Mouse (Mus musculus): Measurements from ENCODE around the gene Smpx.

The Smpx gene

GRCm38 (mm10) chrX:157698862-157699261, at the start of gene Smpx:
Smpx (plus strand) TSS chrX:157698910.
- in situ Hi-C loops (cut with MboI, MseI) = no loop called here

GRCm38 (mm10) chrX:157655047-157655446, 43.7 kb upstream of the Smpx start:
- in situ Hi-C loops (cut with MboI, MseI) = no loop called here

- in situ Hi-C loops (cut with MboI, MseI) = no loop called here
These were observed 41.4 kb upstream of the Smpx start for GRCm38 (mm10) chrX:157657356-157657755.

- in situ Hi-C loops (cut with MboI, MseI) = no loop called here
These were observed 26.9 kb upstream of the Smpx start for GRCm38 (mm10) chrX:157671820-157672219.

GRCm38 (mm10) chrX:157674667-157675350, 23.9 kb upstream of the Smpx start:
- in situ Hi-C loops (cut with MboI, MseI) = no loop called here

- in situ Hi-C loops (cut with MboI, MseI) = no loop called here
These were observed 7.5 kb upstream of the Smpx start for GRCm38 (mm10) chrX:157691186-157691585.

- in situ Hi-C loops (cut with MboI, MseI) = no loop called here
These were observed 1.0 kb upstream of the Smpx start for GRCm38 (mm10) chrX:157697591-157698135.

DNA sequence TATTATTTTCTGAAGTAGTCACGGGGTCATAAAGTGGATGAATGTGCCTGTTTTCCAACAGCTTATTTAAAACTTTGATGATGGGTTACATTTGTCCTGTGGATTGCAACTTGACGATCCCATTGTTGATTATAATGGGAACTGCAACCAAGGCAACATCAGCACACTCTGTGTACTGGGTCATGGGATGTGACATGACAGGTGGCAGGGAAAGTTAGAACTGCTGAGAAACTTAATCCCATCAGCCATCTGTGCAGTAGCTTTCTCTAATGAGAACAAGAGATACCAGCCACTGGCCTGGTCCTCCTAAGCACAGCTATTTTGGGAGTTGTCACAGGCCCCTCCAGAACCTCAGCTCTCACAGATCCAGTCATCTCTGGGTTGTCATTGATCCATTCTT, 8.5 kb downstream of the Smpx start:
- in situ Hi-C loops (cut with MboI, MseI) = no loop called here

GRCm38 (mm10) chrX:157708616-157709280, 10.0 kb downstream of the Smpx start:
- in situ Hi-C loops (cut with MboI, MseI) = no loop called here

DNA sequence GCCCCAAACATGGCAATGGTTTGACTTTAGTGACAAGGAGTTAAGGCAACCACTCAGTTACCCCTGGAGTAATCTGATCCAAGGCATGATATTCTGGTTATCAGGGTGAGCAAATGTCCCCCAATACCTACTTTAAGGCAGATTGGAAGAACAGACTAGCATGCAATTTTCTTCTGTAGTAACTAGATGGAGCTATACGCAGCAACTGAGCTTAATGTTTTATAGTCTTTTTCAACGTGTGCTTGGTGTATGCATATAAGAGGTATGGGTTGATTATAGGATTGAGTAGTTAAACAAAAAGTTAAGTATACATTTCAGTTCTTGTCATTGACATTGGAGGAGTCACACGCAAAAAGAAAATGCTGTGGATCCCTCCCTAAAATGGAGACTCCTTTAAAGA, 21.2 kb downstream of the Smpx start:
- in situ Hi-C loops (cut with MboI, MseI) = no loop called here

DNA sequence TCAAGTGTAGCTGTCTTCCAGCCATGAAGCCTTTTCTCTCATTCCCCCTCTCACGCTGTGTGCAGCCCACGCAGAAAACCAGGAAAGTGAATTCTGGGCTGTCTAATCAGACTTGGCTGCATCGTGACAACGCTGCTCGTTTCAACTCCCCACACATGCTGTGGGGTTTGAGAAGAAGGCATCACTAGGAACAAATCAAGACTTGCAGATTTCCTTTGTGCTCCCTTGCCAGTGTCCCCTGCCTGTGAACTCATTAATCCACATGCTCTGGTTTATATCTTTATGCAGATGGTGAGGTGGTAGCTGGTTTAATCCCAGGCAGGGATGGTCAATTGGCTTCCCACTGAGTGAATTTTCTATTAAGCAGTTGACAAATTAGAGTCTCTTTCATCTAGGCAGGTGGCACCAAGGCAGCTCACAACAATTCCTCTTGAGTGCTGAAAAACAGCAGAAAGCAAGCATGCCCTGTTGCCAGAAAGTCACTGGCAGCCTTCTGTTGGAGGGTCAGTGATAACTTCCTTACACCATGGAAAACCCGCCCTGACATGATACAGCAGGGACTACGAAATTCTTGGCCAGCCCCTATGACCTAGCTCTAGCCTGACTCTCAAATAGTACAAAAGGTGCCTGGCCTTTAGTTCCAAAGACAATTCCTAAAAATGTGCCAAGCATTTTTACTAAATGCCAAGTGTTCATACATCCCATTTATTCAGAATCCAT, 32.1 kb downstream of the Smpx start:
- in situ Hi-C loops (cut with MboI, MseI) = no loop called here

DNA sequence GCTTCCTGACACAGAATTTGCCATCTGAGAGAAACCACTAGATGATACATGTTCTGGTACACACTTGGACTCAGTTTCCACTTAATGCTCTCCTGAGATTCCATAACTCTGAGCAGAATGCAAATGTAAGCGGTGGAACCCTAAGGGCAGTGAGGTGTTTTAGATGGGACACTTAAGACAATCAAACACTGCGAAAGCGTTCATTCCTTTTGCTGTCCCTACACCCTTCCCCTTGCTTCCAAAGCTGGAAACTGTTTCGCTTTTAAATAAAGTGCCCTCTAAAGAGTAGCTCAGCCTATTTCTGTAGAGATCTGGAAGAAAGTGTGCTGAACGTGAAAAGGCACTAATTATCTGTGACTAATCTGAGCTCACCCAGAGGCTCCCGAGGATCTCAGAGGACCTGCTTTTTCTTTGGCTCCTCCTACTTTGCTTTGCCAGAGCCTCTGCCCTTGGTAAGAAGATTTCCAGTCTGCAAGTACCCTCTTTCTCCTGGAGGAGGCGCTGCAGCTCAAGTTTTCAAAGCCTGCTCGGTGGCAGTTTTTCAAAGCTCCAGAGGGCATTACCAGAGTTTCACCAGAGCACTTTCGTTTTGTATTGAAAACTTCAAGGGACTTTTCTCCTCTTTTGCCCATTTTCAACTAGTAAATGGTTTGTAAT, 33.1 kb downstream of the Smpx start:
- in situ Hi-C loops (cut with MboI, MseI) = no loop called here

DNA sequence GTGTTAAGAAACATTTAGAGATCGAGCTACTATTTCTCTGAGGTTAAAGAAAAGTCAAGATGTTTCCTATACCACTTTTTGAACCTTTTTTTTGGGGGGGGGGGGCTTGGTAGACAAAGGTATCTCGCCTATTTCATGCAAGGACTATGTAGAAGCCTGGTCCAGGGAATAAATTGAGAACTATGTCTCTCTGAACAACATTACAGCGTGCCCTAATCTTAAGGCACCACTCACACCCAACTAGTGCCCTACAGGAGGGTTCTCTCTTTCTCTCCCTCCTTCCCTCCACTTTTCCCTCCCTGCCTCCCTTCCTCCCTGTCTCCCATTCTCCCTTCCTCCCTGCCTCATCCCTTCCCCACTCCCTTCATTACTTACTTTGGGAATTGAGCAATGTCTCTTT, 33.6 kb downstream of the Smpx start:
- in situ Hi-C loops (cut with MboI, MseI) = no loop called here

- in situ Hi-C loops (cut with MboI, MseI) = no loop called here
These were observed 35.1 kb downstream of the Smpx start for GRCm38 (mm10) chrX:157733836-157734235.

DNA sequence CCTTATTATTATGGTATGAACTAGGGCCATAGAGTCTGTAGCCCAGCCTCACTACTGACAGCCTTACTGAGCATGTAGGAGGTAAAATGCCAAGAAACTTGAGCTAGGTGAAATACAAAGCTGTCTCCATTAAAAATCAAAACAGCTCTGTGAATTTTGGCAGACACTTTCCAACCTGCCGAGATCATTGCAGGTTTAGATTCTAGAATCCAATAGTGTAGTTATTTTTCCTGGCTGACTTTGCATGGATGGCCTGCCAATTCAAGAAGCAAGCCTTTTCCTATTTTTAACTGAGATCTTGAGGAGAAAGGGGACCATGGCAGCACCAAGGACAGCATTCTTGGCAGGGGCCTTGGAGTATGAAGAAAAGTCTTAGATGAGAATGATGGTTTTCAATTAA, 35.6 kb downstream of the Smpx start:
- in situ Hi-C loops (cut with MboI, MseI) = no loop called here

GRCm38 (mm10) chrX:157747815-157748544, 49.3 kb downstream of the Smpx start:
- in situ Hi-C loops (cut with MboI, MseI) = no loop called here

DNA sequence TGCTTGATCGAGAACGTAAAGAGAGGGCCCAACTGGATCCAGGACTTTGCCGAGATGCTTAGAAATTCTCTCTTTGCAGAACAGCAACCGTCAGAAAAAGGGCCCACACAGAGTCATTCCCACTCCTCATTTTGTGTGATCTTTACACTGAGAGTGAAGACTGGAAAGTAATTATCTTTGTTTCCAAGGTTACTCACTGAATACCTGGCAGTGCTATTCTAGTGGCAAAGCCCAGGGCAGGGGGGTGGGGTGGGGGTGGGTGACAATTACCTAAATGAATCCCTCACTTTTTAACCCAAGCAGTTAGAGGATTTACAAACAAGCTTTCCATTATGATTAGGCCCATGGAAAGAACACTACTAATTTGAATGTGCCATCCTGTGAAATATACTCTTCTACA, 55.8 kb downstream of the Smpx start:
- in situ Hi-C loops (cut with MboI, MseI) = no loop called here

- in situ Hi-C loops (cut with MboI, MseI) = no loop called here
These were observed 63.8 kb downstream of the Smpx start for GRCm38 (mm10) chrX:157762542-157762941.

DNA sequence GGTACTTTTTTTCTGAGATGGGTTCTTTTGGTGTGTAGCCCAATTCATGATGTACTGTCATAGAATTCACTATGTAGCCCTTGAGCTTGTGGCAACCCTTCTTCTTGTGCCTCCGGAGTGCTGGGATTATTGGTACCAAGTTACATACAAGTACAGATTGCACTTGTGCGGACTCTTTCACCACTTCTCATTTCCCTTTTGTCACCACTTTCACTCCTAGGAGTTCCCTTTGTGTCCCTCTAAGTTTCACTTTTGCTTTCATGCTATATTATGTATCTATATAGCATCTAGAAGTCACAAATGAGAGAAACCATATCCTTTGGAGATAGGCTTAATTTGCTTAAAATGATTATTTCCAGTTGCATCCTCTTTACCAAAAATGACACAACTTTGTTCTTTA, 103.0 kb downstream of the Smpx start:
- in situ Hi-C loops (cut with MboI, MseI) = no loop called here
